8 mouse cellular contexts compared by ENCODE assay signal in genomic region chr11:72723871-72724270, GRCm38 (mm10). TPM values are rescaled to one million over a fixed set of nuclear protein-coding genes. Genes with fewer than 3 reads are reported as not detected.
DNase-seq lines count a peak whose midpoint lies in the region; ATAC-seq and TF ChIP-seq lines count a peak whose summit lies in the region.

No protein-coding gene starts in this region.

- no peak overlapping the region for H3K27ac ChIP-seq in midbrain, postnatal 0 days (ENCODE audit: low read depth, low read length)
- no peak overlapping the region for H3K27ac ChIP-seq in midbrain, embryonic 15.5 days

- H3K36me3 ChIP-seq in midbrain, postnatal 0 days (ENCODE audit: insufficient read depth, low read length) = no peaks in the 10 kb centered on the region; the same call in 1 of the 2 replicates
- H3K36me3 ChIP-seq in midbrain, embryonic 15.5 days (replicated peaks) = peaks cover 16% of the 10 kb centered on the region; the same call in 1 of the 2 replicates

- no peaks in the 10 kb centered on the region for H3K9me3 ChIP-seq in midbrain, postnatal 0 days (ENCODE audit: low read length)
- no peaks in the 10 kb centered on the region for H3K9me3 ChIP-seq in midbrain, embryonic 15.5 days

- peak; percentile 70 for TF ChIP-seq CTCF in midbrain, postnatal 0 days (IDR thresholded peaks at IDR 0.05)

- H3K4me1 ChIP-seq in midbrain, postnatal 0 days (ENCODE audit: insufficient read depth, low read length) = no peaks in the 10 kb centered on the region
- H3K4me1 ChIP-seq in midbrain, embryonic 15.5 days = no peaks in the 10 kb centered on the region

- ATAC-seq in midbrain, postnatal 0 days (ENCODE audit: low FRiP score) = no peak
- no peak for ATAC-seq in midbrain, embryonic 15.5 days (replicated peaks)

- H3K27me3 ChIP-seq in midbrain, postnatal 0 days (ENCODE audit: insufficient read depth, low read length) = no peaks in the 10 kb centered on the region
- no peaks in the 10 kb centered on the region for H3K27me3 ChIP-seq in midbrain, embryonic 15.5 days (replicated peaks)

- H3K9ac ChIP-seq in midbrain, postnatal 0 days (replicated peaks; ENCODE audit: low read length, poor library complexity, severe bottlenecking) = no peak overlapping the region
- H3K9ac ChIP-seq in midbrain, embryonic 15.5 days = no peak overlapping the region

- intact Hi-C loops in heart, postnatal 36 days (cut with DNase I) = loop anchor here (1.0 to 10.0 kb wide), 2 partner anchors 154 to 279 kb away; partner anchors contain the start of gene Mybbp1a
- intact Hi-C loops in left cerebral cortex, postnatal 25 days (cut with DNase I) = loop anchor here (2.0 kb wide), 1 partner anchor 153 kb away; no protein-coding TSS in a partner anchor

- DNase-seq in heart, adult 18-20 months = peak; percentile 14 to 30
- no peak for DNase-seq in heart, postnatal 36 days
- DNase-seq in midbrain, postnatal 0 days (ENCODE audit: low spot score) = peak; percentile 48
- DNase-seq in embryo, embryonic 11 days = peak; percentile 14
- DNase-seq in left cerebral cortex, postnatal 25 days (ENCODE audit: low spot score in 2 of 2) = no peak
- no peak for DNase-seq in layer of hippocampus, postnatal 25 days (ENCODE audit: extremely low spot score in 1 of 2, low spot score in 1 of 2)
- no peak for DNase-seq in thymus, postnatal 0 days (ENCODE audit: low spot score)

- H3K4me2 ChIP-seq in midbrain, postnatal 0 days (ENCODE audit: low read depth, low read length, poor library complexity, severe bottlenecking) = no peak overlapping the region
- H3K4me2 ChIP-seq in midbrain, embryonic 15.5 days = no peak overlapping the region

- H3K4me3 ChIP-seq in midbrain, postnatal 0 days (ENCODE audit: low read depth, low read length) = no peak overlapping the region
- H3K4me3 ChIP-seq in midbrain, embryonic 15.5 days = no peak overlapping the region

RNA-seq across cellular contexts. Expression of gene Ankfy1, which starts 34.1 kb away (rescaled TPM):
- total RNA-seq in heart, adult 18-20 months (2021) = 10 to 100 TPM; 15.3 to 16.6 TPM
- 10 to 100 TPM; 16.8 to 19.1 TPM for total RNA-seq in heart, postnatal 36 days (2021)
- 48.1 and 66.8 TPM in 2 replicates for total RNA-seq in midbrain, postnatal 0 days (2014; rRNA removed)
- polyA plus RNA-seq in midbrain, postnatal 0 days (2015; fragmentation: Nextera tagmentation; extraction: Ambion mirVana) = 15.6 and 19.6 TPM in 2 replicates
- polyA plus RNA-seq in midbrain, embryonic 15.5 days (2015; fragmentation: Nextera tagmentation; extraction: Ambion mirVana) = 28.2 and 31.8 TPM in 2 replicates
- total RNA-seq in left cerebral cortex, postnatal 25 days (2021) = 10 to 100 TPM; 32.5 to 34.0 TPM
- total RNA-seq in layer of hippocampus, postnatal 25 days (2021) = 10 to 100 TPM; 31.3 to 35.9 TPM
- polyA plus RNA-seq in thymus, postnatal 0 days (2015; fragmentation: Nextera tagmentation; extraction: Ambion mirVana) = 11.4 and 12.5 TPM in 2 replicates

Comparison
In these comparisons a context has a peak if more than half of its experiments do, and no peak if none do; other contexts are left out.
1. DNase-seq: peak in heart, adult 18-20 months (2 of 2), midbrain, postnatal 0 days (single experiment) and embryo, embryonic 11 days (single experiment); none in heart, postnatal 36 days (0 of 2), left cerebral cortex, postnatal 25 days (0 of 2), layer of hippocampus, postnatal 25 days (0 of 2) and thymus, postnatal 0 days (single experiment).